Mouse (Mus musculus) spleen, postnatal 4 days (tissue): ENCODE data around the gene Me1.

Source experiments
- DNase-seq, 2 experiments: peaks; one replicate each; pipeline ENCODE4 v3.0.0; 2022; ENCODE audit warnings: low spot score in 2 of 2

The Me1 gene

DNA sequence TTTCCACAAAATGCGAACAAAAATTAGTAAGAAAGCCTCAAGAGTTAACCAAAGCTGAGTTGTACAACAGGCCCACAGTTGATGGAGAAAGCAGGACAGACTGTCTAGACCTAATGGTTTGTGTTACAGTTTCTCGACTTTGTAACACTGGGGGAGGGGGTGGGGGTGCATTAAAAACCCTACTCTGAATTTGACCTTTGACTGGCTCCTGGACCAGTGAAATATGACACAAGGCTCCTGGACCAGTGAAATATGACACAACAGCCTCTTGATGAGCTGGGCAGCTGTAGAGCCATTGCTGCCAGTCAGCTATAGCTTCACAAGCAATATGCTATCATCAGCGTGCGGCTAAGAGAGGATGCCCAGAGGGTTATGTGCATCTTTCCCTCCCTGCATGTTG is 37.4 kb downstream of the Me1 start:
- no peak for DNase-seq

DNA sequence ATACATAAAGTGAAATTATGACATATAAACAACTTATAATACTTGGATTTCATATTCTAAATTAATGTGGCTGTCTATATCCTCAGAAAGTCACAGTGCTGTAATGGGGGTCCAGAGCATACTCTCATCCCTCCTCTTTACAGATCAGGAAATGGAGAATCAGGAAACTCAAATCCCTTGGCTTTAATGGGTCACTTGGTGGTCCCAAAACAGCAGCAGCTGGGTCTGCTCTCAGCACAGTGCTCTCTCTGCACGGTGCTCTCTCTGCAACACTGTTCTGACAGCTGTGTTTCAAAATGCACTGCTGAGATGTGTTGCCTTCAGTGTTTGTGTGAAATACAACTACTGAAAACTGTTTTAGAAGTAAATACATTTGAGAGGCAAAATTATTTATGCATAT is 43.6 kb downstream of the Me1 start:
- DNase-seq = no peak

DNA sequence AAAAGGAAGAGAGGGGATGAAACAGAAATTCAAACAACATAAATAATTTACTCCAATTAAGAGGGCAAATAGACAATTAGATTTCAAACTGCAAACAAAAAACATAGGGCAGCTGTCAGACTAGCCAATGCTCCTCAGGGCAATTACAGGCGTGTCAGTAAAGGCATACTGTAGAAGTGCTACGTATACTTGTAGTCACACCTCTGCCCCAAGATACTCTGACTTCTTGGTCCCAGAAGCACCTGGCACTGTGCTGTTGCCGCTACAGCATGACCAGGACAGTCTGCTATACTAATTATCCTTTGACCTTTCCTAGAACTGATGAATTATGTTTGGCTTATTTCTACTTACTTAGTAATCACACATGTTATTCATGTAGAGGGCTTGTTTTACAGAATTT is 44.5 kb downstream of the Me1 start:
- no peak for DNase-seq

DNA sequence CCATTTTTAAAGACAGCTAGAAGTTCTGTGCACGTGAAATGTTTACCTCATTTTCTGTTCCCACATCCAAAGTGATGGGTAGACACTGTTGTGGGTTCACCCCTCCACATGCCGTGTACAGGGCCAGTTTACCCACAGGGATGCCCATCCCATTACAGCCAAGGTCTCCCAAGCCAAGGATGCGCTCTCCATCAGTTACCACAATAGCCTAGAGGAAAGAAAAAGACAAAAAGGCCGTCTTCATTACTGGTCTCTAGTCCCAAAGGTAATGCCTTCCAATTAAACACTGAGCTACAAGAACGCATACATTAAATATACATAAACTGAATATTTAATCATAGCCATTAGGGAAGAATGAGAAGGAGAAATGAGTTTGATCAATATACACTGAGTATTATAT is 44.9 kb downstream of the Me1 start:
- DNase-seq = no peak

DNA sequence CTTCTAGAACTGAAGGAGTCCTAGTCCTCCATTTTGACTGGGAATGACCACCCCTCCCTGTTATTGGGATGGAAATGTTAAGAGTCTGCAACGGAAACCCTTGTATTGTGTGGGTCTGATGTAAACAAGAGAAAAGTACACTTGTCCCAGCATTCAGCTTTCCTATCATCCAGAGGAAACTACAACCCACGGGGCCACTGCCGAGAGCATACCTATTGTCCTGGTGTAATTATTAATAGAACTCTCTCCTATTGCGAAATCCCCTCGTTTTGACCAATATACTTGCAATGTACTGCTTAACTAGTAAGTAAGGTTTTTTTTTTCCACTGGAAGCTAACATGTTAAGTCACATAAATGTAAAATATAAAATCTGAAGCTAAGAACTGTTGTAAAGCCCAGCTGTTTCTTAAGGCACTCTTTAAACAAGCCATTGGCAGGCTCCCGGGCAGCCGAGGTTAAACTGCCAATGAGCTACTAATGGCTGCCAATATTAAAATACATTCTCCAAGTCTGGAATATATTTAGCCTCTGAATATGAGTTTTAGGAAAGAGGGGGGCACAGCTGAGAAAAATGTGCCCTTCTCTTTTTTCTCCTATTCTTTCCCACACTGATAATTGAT is 47.7 kb downstream of the Me1 start:
- DNase-seq = no peak

DNA sequence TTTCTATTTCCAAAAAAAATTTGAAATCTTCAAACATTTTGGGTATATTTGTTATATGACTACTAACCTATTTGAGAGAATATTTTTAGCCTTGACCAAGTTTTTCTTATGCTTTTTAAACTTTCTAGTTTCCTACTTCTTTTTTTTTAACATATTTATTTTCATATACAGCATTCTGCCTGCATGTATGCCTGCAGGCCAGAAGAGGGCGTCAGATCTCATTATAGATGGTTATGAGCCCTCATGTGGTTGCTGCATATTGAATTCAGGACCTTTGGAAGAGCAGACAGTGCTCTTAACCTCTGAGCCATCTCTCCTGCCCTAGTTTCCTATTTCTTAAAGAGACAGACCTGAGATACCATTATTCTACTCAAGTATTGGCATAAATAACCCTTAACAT is 48.9 kb downstream of the Me1 start:
- DNase-seq = no peak

DNA sequence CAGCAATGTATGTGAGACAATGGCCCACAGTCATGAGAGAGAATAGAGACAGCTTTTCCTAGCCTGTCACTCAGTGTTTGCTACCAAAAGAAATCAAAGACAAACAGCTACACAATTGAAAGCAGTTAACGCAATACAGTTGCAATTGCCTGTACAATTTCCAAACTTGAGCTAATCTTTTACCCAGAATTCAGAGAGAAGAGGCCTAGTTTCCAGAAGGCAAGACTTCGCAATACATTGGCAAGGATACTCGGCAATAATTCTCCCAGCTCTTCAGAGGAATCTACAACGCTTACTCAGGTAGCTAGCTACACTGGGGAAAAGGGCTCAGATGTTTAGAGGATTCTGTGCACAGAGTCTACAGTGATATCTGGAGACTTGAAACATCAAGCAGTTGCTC is 52.3 kb downstream of the Me1 start:
- DNase-seq = no peak

DNA sequence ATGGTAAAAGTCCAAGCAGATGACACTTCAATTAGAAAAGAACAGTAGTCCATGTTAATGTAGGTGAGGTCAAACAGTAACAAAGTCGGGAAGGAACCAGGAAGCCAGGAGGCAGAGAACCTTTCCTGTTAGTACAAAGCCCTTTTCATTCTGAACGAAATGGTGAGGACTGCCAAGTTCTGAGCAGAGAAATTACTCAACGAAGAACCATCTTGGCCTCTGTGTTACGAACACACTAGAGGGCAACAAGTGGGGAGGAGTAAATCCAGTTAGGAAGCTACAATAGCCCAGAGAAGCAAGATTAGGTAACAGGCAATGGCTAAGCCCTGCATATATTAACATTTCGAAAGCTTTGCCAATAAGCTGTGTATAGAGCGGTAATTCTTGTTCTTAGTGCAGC is 57.0 kb downstream of the Me1 start:
- DNase-seq = no peak

DNA sequence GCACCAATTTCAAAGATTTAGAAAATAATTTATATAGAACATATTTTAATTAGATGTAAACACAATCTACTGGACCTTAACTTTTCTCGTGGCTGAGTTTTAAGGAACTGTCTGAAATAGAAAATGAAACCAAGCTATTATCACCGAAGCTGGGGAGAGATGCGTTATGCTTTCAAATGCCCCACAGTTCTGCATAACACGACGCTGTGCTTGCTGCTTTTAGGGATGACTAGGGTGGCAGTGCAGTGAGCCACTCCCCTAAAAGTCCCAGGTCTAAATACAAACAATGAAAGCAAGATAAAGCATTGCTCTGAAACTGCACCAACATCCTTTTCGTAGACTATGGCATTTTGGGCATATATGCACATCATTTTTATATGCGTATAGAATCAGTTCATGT is 64.6 kb downstream of the Me1 start:
- no peak for DNase-seq

DNA sequence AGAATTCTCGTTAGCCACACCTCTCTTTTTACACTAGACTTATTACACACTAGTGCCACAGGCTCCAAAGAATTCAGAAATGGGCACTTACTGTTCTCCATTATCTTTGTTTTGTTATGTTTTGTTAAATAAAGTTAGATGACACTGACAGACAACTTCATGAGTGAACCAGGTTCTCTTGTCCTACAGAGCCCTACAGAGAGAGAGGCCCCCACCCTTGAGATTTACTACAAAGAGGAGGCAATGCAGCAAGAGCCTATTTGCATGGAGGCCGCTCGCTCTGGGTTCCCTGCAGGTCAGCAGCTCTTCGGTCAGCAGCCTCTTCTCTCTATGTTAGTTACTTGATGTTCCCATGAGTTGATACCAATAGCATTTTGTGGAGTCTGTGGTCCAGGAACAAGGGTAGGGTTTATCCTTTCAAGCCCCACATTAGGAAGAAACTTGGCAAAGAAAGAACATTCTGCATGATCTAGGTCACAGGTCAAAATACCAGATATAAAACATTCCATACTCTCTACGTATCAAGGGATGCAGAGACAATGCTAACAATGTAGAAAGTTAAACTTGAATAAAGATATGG is 65.3 kb downstream of the Me1 start:
- no peak for DNase-seq

DNA sequence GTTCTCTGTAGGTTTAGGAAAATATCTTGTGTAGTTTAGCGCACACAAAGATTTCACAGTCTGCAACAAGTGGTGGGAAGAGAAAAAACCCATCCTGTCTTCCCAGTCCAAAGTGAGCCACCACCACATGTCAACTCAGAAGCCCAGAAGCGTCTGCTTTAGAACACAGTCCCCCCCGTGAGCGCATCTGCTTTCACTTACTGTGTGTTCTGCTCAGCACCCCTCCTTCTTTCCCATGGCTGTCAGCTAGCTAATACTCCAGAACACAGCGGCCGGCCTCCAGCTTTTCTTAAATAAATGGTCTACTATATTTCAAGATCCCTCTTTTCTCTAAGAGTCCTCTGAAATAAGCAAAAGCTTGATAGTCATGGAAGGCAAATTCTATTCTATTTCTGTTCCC is 66.4 kb downstream of the Me1 start:
- no peak for DNase-seq

DNA sequence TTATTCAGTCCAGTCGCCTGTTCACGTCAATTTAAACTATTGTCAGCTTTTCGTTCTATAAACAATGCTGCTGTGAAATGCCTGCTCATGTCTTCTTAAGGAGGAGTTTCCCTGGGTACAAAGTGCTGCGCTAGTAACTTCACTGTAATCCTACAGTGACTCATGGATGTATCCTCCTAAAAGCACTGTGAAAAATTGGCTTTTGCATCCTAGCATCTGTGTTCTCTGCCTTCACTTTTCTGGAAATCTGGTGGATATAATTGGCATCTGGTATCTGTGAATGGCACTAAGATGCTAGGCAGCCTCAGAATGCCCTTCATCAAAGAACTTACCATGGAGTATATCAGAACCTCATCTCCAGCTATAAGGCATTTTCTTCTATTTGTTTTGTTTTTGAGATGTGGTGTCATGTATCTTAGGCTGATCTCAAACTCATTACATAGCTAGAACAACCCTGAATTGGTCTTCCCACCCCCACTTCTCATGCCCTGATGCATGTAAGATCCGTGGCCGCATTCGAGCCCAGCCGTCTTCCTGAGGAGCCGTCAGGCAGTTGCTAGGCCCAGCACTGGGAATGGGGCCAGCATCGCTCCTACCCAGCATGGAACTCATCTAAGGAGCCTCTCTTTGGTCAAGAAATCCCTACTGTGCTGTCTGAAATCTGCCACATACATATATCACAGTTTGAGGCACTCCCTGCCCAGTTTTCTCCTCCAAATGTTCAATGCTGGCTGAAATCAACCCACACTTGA is 67.8 kb downstream of the Me1 start:
- DNase-seq = no peak

DNA sequence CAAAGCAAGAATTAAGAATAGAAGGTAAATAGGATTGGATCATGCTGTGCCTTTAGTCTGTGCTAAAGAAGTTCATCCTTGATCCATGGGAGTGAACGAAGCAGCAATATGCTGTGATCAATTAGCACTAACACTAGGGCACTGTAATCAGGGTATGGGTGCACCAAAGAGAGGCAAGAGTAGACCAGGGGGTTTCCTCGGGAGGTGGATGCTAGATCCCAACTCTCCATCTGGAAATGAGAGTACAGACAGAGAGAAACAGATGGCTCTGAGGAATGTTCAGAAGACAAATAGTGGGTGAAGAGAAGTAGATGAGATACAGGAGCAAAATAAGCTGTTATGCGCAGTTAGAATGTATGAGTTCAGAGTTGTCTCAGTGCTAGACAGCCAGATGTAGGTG is 68.8 kb downstream of the Me1 start:
- no peak for DNase-seq

DNA sequence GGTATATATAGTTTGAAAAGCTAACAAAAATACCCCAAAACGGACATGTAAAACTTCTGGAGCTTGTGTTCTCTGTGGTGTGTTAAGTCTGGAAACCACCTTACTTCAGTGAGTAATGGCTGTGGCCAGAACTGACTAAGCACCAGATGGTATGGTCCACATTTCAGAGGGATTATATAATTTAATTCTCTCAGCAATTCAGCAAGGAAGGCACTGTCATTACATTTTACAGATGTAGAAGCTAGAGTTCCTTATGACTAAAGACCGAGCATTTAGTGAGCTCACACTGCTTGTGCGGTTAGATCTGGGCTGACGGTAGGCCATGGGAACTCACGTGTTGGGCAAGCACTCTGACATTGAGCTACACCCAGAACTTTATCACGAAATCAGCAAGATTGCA is 71.0 kb downstream of the Me1 start:
- no peak for DNase-seq

DNA sequence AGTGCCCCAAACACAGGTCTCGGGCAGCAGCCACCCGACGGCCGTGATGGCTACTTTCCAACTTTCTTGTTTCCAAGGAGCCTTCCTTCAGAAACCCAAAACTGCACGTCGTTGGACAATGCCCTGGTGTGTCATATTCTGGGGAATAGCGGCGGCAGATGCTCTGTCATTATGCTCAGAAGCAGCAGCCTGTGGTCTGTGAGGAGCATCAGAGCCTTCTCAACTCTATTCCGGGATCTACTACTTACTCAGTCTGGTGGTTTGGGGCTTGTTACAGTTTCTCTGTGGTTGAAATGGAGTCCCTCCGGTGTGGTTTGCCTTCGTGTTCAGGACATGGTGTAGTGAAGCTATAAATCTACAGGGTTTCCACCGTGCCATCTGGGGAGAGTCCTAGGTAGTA is 71.7 kb downstream of the Me1 start:
- DNase-seq = no peak

DNA sequence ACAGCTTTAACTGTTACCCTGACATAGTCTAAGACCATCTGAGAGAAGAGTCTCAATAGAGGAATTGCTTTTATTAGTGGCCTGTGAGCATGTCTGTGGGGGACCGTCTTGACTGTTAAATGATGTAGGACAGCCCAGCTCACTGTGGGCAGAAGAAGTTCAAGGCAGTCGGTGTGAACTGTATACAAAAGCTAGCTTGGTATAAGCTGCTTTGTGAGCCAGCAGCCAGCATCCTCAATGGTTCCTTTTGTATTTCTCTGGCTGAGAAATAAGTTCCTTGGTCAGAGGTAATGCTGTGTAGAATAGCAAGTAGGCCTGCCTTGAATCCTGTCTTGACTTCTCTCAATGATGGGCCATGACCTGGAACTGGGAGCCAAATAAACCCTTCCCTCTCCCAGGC is 73.7 kb downstream of the Me1 start:
- peak in 1 of 2 experiments; percentile 23 for DNase-seq

DNA sequence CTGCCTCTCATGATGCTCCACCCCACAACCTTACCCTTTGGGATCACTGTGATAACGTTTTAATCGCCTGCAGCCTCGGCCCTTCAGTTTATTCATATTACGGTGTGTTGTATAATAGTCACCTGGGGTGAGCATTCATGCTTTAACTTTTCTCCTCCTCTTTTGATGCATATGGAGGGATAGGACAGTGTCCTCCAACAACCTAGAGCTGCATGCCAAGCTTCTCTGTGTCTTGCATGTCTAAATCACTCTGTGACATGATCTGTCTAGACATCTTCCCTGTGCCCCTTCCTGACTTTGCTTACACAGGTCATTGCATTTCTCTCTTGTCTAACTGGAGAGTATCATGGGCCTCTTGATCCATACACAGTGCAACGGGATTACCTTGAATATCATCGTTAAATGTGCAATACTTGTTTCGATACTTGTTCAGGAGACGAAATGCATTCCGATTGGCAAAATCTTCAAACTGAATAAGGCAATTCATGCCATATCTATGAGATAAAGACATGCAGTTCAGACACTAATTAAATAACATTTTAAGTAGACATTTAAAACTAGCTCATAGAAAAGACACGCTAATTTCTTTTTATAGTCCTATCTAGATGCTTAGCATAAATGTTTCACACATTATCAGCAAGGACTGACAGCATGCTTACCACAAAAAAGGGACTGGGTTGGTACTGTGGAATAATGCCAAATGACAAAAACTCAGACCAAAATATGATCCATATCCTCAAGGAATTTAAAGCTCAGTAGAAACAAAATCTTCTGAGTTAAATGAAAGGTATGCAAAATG is 76.2 kb downstream of the Me1 start:
- DNase-seq = no peak

DNA sequence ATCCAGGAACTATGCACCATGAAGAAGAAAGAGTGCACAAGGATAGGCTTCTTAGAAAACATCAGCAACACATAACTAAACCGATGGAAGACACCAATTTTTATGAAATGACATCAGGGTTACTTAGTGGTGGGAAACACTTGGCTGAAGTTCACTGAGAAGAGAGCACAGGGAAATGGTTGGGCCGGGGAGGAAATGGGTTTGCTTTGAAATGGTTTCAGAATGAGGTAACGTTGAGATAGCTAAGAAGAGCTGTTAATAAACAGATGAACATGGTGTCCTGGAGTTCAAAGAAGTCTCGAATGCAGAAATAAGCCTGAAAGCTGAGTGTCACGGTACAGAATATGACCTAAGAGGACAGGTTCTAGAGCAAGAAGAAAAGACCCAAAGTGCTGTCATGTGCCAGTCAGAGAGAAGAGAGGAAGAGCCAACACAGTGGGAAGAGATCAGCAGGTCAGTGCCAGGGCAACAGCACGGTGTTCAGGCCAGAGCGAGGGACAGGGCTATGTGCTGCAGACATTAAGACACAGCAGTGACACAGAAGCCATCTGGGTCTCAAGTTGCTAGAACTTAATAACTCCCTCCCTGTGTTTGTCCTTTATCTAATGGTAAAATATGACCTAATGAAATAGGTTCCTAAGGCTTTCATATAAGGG is 77.8 kb downstream of the Me1 start:
- DNase-seq = no peak

DNA sequence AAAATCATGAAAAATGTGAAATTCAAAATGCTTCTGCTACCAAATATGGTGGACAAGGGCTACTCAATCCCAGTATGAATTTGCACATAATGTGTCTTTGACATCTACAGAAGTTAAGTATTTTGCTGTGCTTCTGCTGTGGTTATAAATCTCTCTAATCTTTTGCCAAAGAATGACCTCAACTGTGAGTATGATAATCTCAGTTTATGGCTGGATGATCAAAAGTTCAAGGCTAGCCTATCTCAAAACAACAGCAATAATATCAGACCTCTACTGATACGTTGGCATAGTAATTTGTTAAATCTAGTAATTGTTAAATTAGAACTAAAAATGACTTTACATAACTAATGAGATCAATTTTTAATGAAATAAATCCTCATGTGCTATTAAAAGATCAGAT is 80.0 kb downstream of the Me1 start:
- no peak for DNase-seq

DNA sequence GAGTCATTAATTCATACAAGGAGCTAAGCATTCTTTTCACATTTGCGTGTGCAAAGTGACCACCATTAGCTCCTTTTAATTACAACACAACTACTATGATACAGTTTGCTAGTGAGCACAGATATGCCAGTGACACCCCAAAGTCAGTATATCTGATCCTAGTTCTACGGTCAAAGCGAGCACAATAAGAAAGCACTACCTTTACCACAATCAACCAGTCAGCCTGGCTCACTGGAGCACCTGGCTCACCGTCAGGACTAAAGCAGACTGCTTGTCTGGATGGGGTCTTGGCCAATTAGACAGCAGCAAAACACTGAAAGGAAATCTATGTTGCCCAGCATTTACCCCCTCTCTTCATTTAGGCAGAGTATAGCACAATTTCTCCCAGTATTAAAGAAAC is 83.7 kb downstream of the Me1 start:
- DNase-seq = no peak

DNA sequence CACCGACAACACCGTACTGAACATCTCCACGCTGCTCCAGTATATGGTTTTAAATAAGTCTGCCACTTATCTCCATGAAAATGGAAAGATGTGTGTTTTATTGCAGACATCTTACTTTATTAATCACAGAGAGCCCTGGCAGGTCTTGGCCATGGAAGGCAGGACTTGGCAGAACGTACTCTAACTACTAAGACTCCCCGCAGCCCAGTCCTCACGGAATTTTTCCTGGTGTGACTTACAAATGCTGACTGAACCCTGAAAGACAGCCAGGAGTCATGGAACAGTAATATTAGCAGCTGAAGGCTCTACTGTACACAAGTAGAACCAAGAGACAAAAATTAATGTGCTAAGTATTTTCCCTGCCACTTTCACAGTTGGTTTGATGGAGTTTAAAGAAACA is 90.0 kb downstream of the Me1 start:
- DNase-seq = no peak

DNA sequence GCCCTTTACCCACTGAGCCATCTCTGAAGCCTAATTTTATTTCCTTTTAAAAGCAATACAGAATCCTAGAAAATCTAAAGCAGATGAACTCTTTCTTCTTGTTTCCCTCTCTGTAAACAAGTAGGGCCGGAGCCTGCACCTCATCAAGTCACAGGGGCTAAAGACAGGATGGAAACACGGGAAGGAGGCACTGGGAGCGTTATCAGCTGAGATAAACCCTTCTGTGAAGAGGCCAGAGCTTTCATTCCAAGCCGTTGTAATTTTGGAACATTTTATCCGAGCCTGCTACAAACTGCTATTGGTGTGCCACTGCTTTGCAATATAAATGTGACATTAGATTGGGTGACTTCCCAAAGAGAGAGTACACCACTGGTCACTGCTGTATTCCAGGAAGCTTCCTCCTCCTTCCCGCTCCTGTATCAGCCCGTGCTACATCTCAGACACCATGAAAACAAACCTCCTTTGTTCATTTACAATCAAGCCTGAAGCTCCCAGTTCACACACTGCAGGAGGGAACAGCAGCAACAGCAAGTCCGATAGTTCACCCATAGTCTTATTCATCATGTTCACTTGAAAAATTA is 95.9 kb downstream of the Me1 start:
- no peak for DNase-seq
